Mouse (Mus musculus): ENCODE data around the gene Dusp2.

- TF ChIP-seq ZC3H11A (IDR thresholded peaks at IDR 0.05; ENCODE audit: borderline replicate concordance, low read depth, low read length), result no peak
- TF ChIP-seq MAFK (IDR thresholded peaks at IDR 0.05; ENCODE audit: insufficient read depth, low read depth, low read length), result no peak
Observed at GRCm38 (mm10) chr2:127308660-127309059, 27.3 kb upstream of the Dusp2 start.
